Mouse (Mus musculus) spleen, adult 10 weeks (tissue): ENCODE measurements around the gene Gm38100. TPM values are rescaled to one million over a fixed set of nuclear protein-coding genes. Genes with fewer than 3 reads are reported as not detected.

ENCODE experiments used
- polyA plus RNA-seq: library from polyadenylated mRNA; stranded (reverse); fragments of 350-450 nt; fragmentation: Illumina TruSeq; extraction: RNeasy Lipid Tissue Mini Kit (QIAGEN cat#74804); gene quantifications from one replicate; pipeline ENCODE4 v1.2.3, GENCODE M21; 2015; ENCODE audit warnings: low replicate concordance; ENCODE audit not compliant: insufficient read depth

Gm38100 gene
- polyA plus RNA-seq, result not detected

DNA sequence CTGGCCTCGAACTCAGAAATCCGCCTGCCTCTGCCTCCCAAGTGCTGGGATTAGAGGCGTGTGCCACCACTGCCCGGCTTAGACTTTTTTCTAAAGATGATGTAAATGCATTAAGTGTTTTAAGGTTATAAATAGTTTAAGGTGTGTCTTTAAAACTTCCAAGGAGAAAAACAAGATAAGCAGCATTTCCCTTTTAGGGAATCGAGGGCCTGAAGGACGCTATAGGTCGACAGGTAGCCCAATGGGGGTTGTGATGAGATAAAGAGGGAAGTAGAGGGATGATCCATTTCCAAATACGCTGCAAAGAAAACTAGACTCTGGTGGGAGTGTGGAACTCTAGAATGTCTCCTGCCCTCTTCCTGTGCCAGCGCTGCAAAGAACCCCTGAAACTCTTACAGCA, at the start of gene Gm38100:
Gene Gm38100, plus strand, starts transcription at position 301 of the 400 bp plus-strand sequence.

GRCm38 (mm10) chr1:175880453-175881296, 39.5 kb upstream of the Gm38100 start, which contains the start of gene Exo1:
TSS of gene Exo1 (plus strand) at chr1:175880581.

Other genes starting within 250 kb of the Gm38100 start
- 1.1 TPM for gene Opn3, start 227.6 kb upstream of the Gm38100 start, polyA plus RNA-seq
- 10.5 TPM for gene Chml, start 227.4 kb upstream of the Gm38100 start, polyA plus RNA-seq
- gene Wdr64, start 221.7 kb upstream of the Gm38100 start, polyA plus RNA-seq, result not detected
- gene Exo1, start 39.7 kb upstream of the Gm38100 start, polyA plus RNA-seq, result 7.3 TPM
- 0.23 TPM for gene Rbm8a2, start 58.8 kb downstream of the Gm38100 start, polyA plus RNA-seq